Mouse (Mus musculus): ENCODE data around the gene Cpm.

DNA sequence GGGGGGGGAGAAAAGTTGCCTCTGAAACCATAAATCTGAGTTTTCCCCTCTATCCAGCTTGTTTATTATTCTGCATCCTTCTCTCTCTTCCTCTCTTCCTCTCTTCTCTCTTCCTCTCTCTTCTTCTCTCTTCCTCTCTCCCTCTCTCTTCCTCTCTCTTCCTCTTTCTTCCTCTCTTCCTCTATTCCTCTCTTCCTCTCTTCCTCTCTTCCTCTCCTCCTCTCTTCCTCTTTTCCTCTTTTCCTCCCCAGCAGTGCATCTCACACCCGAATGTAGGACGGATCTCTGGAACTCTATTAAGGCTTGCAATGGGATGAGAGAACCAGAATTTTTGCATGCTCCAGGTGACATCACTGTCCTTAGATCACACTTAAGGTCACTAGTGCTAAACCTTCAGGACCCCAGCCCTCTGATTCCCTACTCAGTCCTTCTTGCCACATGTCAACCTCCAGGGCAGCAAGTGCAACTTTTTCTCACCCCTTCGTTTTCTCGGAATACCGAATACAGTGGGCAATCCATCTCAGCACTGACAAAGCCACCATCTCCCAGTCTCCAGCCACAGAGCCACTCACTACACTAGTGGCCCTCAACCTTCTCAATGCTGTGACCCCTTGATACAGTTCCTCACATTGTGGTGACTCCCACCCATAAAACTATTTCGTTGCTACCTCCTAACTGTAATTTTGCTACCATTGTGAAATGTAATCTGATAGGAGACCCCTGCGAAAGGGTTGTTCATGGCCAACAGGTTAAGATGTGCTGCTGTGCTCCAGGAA, 2.3 kb upstream of the Cpm start:
- TF ChIP-seq EP300 (IDR thresholded peaks at IDR 0.05; ENCODE audit: low read depth) (no peak), CTCF (IDR thresholded peaks at IDR 0.05; ENCODE audit: low read depth) (no peak)

Data from liver, embryonic 14.5 days (tissue).